Mouse (Mus musculus) stomach, postnatal 0 days (tissue): Measurements from ENCODE around the gene Gm45618.

Source experiments
- CTCF ChIP-seq: IDR thresholded peaks from 2 replicates; pipeline ENCODE4 v1.5.1; 2016; ENCODE audit warnings: antibody characterized with exemption, low read depth, mild to moderate bottlenecking, moderate library complexity
- EP300 ChIP-seq: optimal IDR thresholded peaks from 2 replicates; pipeline ENCODE3; 2016; ENCODE audit warnings: antibody characterized with exemption

DNA sequence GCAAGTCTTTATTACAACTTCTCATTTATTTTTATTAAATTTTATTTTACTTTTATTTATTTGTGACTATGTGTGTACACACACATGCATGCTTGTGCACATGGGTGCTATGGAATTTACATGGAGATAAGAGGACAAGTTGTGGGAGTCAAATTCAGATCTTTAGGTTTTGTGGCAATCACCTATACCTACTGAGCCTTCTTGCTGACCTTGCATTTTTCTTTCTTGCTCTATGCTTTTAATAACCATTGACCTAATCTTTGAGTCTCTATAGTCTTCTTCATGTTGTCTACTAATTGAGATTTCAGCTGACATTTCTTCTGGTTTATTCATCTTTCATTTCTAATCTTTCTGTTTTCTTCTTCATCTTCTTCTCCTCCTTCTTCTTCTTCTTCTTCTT lies 28.1 kb upstream of the Gm45618 start:
- TF ChIP-seq CTCF (no peak), EP300 (no peak)
